Mouse (Mus musculus) lung, postnatal 0 days (tissue): ENCODE results near the gene Flrt1. TPM values are rescaled to one million over a fixed set of nuclear protein-coding genes. Genes with fewer than 3 reads are reported as not detected.

ENCODE experiments used
- ATAC-seq: fragments of 200-750 bp; cut with Nextera tagmentation; 2 replicates; pipeline ENCODE4 v1.8.0; 2017; ENCODE audit warnings: moderate library complexity
- DNase-seq: peaks from one replicate; pipeline ENCODE4 v3.0.0-alpha.2; 2016; ENCODE audit warnings: low spot score
- H3K27ac ChIP-seq: fragments of 300-500 bp; sonication (generic); 2 replicates; pipeline ENCODE4 v1.5.1; 2014; ENCODE audit warnings: antibody characterized with exemption, mild to moderate bottlenecking, low read length, mixed read lengths
- H3K27me3 ChIP-seq: fragments of 300-500 bp; sonication (generic); replicated peaks from 2 replicates; pipeline ENCODE4 v1.6.1; 2014; ENCODE audit warnings: low read length, mixed read lengths; ENCODE audit not compliant: insufficient read depth
- H3K36me3 ChIP-seq: fragments of 300-500 bp; sonication (generic); 2 replicates; pipeline ENCODE4 v1.6.1; 2014; ENCODE audit warnings: low read length, mixed read lengths; ENCODE audit not compliant: insufficient read depth
- H3K4me1 ChIP-seq: fragments of 300-500 bp; sonication (generic); 2 replicates; pipeline ENCODE4 v1.6.1; 2014; ENCODE audit warnings: antibody characterized with exemption, low read depth, low read length, mixed read lengths; ENCODE audit not compliant: insufficient read depth
- H3K4me2 ChIP-seq: fragments of 300-500 bp; sonication (generic); replicated peaks from 2 replicates; pipeline ENCODE4 v1.6.1; 2014; ENCODE audit warnings: low read depth, mild to moderate bottlenecking, low read length, moderate library complexity, mixed read lengths
- H3K4me3 ChIP-seq: fragments of 300-500 bp; sonication (generic); 2 replicates; pipeline ENCODE4 v1.5.1; 2014; ENCODE audit warnings: low read depth, low read length
- H3K9ac ChIP-seq: fragments of 300-500 bp; sonication (generic); replicated peaks from 2 replicates; pipeline ENCODE4 v1.6.1; 2014; ENCODE audit warnings: low read depth, mild to moderate bottlenecking
- H3K9me3 ChIP-seq: fragments of 300-500 bp; sonication (generic); 2 replicates; pipeline ENCODE4 v1.6.1; 2016; ENCODE audit warnings: low read length, mixed read lengths
- CTCF ChIP-seq: IDR thresholded peaks from 2 replicates; pipeline ENCODE4 v1.5.1; 2016; ENCODE audit warnings: antibody characterized with exemption, mild to moderate bottlenecking
- EP300 ChIP-seq: IDR thresholded peaks from 2 replicates; pipeline ENCODE4 v1.6.1; 2016; ENCODE audit warnings: antibody characterized with exemption, mild to moderate bottlenecking, control low read depth
- WGBS: fragments of 180-500 bp; shearing (Covaris S2); extraction: QIAGEN DNeasy Blood & Tissue Kit; methylation state at CpG from one replicate; pipeline ENCODE4 v1.1.7; 2014; 5-methylcytosine and 5-hydroxymethylcytosine counted together
- polyA plus RNA-seq: library from polyadenylated mRNA; unstranded; fragments of >200 nt; fragmentation: Nextera tagmentation; extraction: Ambion mirVana; gene quantifications from 2 replicates; pipeline ENCODE4 v1.2.1, GENCODE M21; 2015

Gene Flrt1
- polyA plus RNA-seq, 1 experiment from 2014 or later = 0.17 TPM

GRCm38 (mm10) chr19:7135525-7135924, 30.0 kb upstream of the Flrt1 start:
- TF ChIP-seq CTCF (no peak), EP300 (no peak)
- H3K9me3 ChIP-seq = no peaks in the 10 kb centered on the region
- H3K9ac ChIP-seq = no peak overlapping the region
- no peak overlapping the region for H3K4me3 ChIP-seq
- ATAC-seq = peak; percentile 27; the same call in 1 of the 2 replicates
- H3K36me3 ChIP-seq = no peaks in the 10 kb centered on the region
- H3K27me3 ChIP-seq = no peaks in the 10 kb centered on the region
- 15% methylated on average over 9 of the region's 9 CpGs for WGBS
- peak; percentile 37 for DNase-seq
- no peak overlapping the region for H3K4me2 ChIP-seq
- H3K4me1 ChIP-seq = 0 out of 2 replicates have a peak, but pooled peaks cover 3% of the 10 kb centered on the region
- no peak overlapping the region for H3K27ac ChIP-seq

- 24% methylated on average over 17 of the region's 17 CpGs for WGBS
- ATAC-seq (peak; percentile 25; the same call in 1 of the 2 replicates), DNase-seq (no peak)
- Histone ChIP-seq H3K4me2 (no peak overlapping the region), H3K27ac (no peak overlapping the region), H3K4me3 (no peak overlapping the region), H3K27me3 (no peaks in the 10 kb centered on the region), H3K36me3 (no peaks in the 10 kb centered on the region), H3K4me1 (0 out of 2 replicates have a peak, but pooled peaks cover 3% of the 10 kb centered on the region), H3K9me3 (no peaks in the 10 kb centered on the region), H3K9ac (no peak overlapping the region)
- no peak for TF ChIP-seq EP300
These were observed 29.1 kb upstream of the Flrt1 start for GRCm38 (mm10) chr19:7134631-7135091.

- Histone ChIP-seq H3K27me3 (no peaks in the 10 kb centered on the region), H3K4me2 (no peak overlapping the region), H3K4me3 (no peak overlapping the region), H3K9me3 (no peaks in the 10 kb centered on the region), H3K4me1 (0 out of 2 replicates have a peak, but pooled peaks cover 3% of the 10 kb centered on the region), H3K9ac (no peak overlapping the region), H3K36me3 (no peaks in the 10 kb centered on the region), H3K27ac (no peak overlapping the region)
- ATAC-seq (no peak), DNase-seq (no peak)
- TF ChIP-seq EP300 = no peak
- no peak for TF ChIP-seq CTCF
- 86% methylated on average over 9 of the region's 9 CpGs for WGBS
These were observed 27.9 kb upstream of the Flrt1 start for GRCm38 (mm10) chr19:7133436-7133835.

GRCm38 (mm10) chr19:7130317-7130716, 24.8 kb upstream of the Flrt1 start:
- WGBS = 51% methylated on average over 11 of the region's 11 CpGs
- H3K27me3 ChIP-seq = no peaks in the 10 kb centered on the region
- H3K4me1 ChIP-seq = no peaks in the 10 kb centered on the region
- no peak for DNase-seq
- no peak overlapping the region for H3K27ac ChIP-seq
- H3K4me2 ChIP-seq = no peak overlapping the region
- no peak overlapping the region for H3K4me3 ChIP-seq
- H3K36me3 ChIP-seq = no peaks in the 10 kb centered on the region
- no peak for TF ChIP-seq EP300
- no peak for TF ChIP-seq CTCF
- H3K9ac ChIP-seq = no peak overlapping the region
- ATAC-seq = no peak
- H3K9me3 ChIP-seq = no peaks in the 10 kb centered on the region

- no peaks in the 10 kb centered on the region for H3K9me3 ChIP-seq
- no peak overlapping the region for H3K4me3 ChIP-seq
- 66% methylated on average over 19 of the region's 19 CpGs for WGBS
- H3K36me3 ChIP-seq = no peaks in the 10 kb centered on the region
- H3K9ac ChIP-seq = no peak overlapping the region
- no peak overlapping the region for H3K27ac ChIP-seq
- TF ChIP-seq EP300 (no peak), CTCF (no peak)
- H3K4me1 ChIP-seq = no peaks in the 10 kb centered on the region
- H3K4me2 ChIP-seq = no peak overlapping the region
- no peak for ATAC-seq
- no peak for DNase-seq
- no peaks in the 10 kb centered on the region for H3K27me3 ChIP-seq
These were observed 23.3 kb upstream of the Flrt1 start for GRCm38 (mm10) chr19:7128551-7129475.

GRCm38 (mm10) chr19:7126933-7127332, 21.4 kb upstream of the Flrt1 start:
- H3K4me3 ChIP-seq = no peak overlapping the region
- no peaks in the 10 kb centered on the region for H3K36me3 ChIP-seq
- no peak for TF ChIP-seq CTCF
- TF ChIP-seq EP300 = no peak
- DNase-seq (no peak), ATAC-seq (no peak)
- no peaks in the 10 kb centered on the region for H3K27me3 ChIP-seq
- no peaks in the 10 kb centered on the region for H3K9me3 ChIP-seq
- H3K4me2 ChIP-seq = no peak overlapping the region
- H3K9ac ChIP-seq = no peak overlapping the region
- no peak overlapping the region for H3K27ac ChIP-seq
- peaks cover 6% of the 10 kb centered on the region; the same call in 1 of the 2 replicates for H3K4me1 ChIP-seq
- 58% methylated on average over 2 of the region's 2 CpGs for WGBS
